Mouse (Mus musculus) adrenal gland, adult 8-10 months (tissue): ENCODE data around the gene Kansl3. TPM values are rescaled to one million over a fixed set of nuclear protein-coding genes. Genes with fewer than 3 reads are reported as not detected.
A peak's percentile ranks its signal among the peaks of the same experiment; 100 is the strongest.

Experiments used
- DNase-seq: peaks from one replicate; pipeline ENCODE4 v3.0.0; 2022
- total RNA-seq, 4 experiments: library from RNA; stranded (reverse); gene quantifications; 2 replicates each; pipeline ENCODE4 v1.2.4; 2022

Kansl3 gene
- total RNA-seq, 4 experiments from 2014 or later, result 86.5 to 139 (median 135) TPM

- DNase-seq, result no peak
Measured at GRCm38 (mm10) chr1:36321829-36322573, 47.0 kb downstream of the Kansl3 start.

DNA sequence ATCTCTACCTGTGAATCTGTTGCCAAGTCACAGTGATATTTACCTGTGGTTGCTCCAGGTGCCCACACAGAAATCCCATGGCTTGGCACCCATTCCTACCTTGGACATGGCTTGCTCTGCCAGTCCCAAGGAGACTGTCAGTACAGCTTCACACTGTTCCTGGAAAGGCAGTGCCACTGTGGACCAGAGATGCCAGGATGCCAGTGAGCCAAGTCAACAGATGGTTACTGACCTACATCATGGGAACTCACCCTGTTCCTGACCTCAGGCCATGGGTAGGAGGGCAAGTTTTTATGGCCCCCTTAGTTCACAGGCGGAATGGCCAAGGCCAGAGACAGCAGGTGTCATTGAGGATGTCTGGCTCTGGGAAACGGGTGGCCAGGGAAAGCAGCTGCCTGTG, 47.8 kb downstream of the Kansl3 start:
- DNase-seq, result no peak

- DNase-seq, result no peak
Measured at GRCm38 (mm10) chr1:36315776-36316100, 53.2 kb downstream of the Kansl3 start.

DNA sequence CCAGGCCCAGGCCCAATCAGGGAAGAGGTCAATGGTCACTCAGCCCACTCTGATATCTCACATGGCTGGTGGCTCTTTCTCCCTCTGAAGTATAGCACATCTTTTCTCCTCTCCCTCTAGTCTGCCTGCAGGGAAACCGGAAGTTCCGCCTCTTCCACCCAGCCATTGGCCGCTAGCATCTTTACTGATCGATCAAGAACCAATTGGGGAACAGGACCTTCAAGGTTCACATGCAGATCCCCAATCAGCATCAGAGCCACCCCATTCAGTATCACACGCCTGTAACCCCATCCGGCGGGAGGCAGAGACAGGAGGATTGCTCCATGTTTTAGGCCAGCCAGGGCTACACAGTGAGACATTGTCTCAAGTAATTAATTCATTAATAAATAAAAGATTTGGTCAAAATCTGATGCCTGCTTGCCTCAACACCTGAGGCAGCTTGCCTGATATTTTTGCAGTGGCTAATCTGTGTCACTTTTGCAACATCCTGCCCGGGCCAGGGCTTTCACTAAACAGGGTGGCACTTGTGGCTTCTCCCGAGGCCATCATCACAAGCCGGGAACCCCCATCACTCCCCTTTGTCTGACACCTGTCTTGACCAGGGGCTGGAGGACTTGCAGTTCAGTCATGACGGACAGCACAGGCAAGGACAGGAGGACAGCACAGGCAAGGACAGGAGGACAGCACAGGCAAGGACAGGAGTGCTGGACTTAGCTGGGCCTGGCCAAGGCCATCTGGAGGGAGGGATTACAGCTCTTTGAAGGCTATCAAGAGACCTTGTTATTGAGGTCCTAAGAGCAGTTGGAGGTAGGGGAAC, 53.8 kb downstream of the Kansl3 start:
- peak; percentile 73 for DNase-seq

DNA sequence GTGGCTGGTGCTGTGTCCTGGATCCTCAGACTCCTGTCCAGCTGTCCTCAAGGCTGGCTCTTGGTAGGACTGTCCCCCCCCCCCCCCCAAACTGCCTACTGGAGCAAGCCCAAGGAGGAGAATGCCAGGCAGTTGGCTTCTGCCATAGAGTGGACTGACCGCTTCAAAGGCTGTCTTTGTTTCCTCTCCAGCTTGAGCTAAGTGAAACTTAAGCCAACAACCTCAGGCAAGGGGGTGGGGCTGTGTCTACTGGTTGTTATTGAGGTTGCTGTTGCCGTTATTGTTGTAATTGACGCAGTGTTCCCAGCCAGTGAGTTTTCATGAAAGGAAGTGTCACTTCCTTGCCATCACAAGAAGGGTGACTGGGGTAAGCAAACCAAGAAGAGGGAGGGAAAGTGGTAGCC, 59.5 kb downstream of the Kansl3 start:
- no peak for DNase-seq

GRCm38 (mm10) chr1:36308966-36309475, 60.0 kb downstream of the Kansl3 start:
- no peak for DNase-seq

GRCm38 (mm10) chr1:36308451-36308901, 60.5 kb downstream of the Kansl3 start:
- DNase-seq, result no peak

DNA sequence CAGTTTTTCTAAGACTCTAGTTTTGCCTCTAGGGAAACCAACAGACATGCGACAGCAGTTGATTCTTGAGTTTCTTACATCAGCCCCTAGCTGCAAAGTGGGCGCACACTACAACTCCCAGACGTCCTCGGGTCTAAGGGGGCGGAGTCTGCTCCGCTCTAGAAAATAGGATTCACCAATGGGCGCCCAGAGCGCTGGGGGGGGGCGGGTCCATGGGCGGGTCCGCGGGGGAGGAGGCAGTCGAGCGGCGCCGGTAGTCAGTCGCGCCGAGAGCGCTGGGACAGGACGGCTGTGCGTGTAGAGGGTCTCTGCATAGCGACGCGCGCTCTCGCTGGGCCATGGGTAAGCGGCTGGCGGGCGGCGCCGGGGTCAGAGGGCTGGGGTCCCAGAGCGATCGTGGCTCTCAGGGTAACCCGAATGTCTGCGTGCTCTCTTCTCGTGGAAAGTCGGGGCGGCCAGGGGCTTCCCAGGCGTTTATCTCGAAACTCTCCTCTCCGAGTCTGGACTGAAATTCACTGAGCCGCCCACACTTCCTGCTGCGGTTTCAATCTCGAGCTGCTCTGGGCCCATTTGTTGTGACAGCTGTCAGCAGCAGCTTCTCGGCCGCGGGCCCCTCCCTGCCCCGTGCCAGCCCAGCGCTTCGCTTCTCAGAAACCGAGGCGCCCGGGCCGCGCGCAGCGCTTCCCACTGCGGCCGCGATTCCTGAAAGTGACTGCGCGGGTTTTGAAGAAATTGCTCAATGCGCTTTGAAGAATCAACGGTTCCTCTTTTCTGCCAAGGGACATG, 61.3 kb downstream of the Kansl3 start, which contains the start of gene Arid5a:
Arid5a (plus strand) TSS at position 239 of the 786 bp plus-strand sequence.
- peak; percentile 72 for DNase-seq

GRCm38 (mm10) chr1:36307121-36307494, 61.9 kb downstream of the Kansl3 start:
- DNase-seq, result no peak

- no peak for DNase-seq
Measured at GRCm38 (mm10) chr1:36306120-36306519, 62.9 kb downstream of the Kansl3 start.

GRCm38 (mm10) chr1:36304764-36305163, 64.2 kb downstream of the Kansl3 start:
- DNase-seq, result no peak

GRCm38 (mm10) chr1:36303381-36304320, 65.3 kb downstream of the Kansl3 start:
- peak; percentile 77 for DNase-seq

- no peak for DNase-seq
Measured at GRCm38 (mm10) chr1:36302957-36303356, 66.0 kb downstream of the Kansl3 start.

DNA sequence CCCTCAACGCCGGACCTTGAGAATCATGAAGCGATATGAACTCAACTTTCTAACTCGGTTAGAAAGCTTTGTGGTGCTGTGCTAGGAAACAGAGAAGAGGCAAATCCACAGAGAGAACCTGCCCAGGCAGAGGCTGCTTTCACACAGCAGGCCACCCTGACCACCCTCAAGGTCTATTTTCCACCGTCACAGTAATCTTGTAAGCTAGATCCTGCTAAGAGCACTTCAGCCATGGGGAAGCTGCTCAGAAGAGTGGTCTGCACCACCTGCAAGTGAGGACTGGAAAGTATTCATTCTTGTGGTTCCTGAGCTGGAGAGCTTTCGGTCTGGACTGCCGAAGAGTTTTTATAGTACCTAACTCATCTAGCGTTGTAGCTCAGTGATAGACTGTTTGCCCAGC, 66.7 kb downstream of the Kansl3 start:
- no peak for DNase-seq

GRCm38 (mm10) chr1:36300486-36300885, 68.5 kb downstream of the Kansl3 start:
- DNase-seq, result no peak

GRCm38 (mm10) chr1:36299676-36300075, 69.3 kb downstream of the Kansl3 start:
- no peak for DNase-seq

GRCm38 (mm10) chr1:36299126-36299525, 69.9 kb downstream of the Kansl3 start:
- DNase-seq, result no peak

DNA sequence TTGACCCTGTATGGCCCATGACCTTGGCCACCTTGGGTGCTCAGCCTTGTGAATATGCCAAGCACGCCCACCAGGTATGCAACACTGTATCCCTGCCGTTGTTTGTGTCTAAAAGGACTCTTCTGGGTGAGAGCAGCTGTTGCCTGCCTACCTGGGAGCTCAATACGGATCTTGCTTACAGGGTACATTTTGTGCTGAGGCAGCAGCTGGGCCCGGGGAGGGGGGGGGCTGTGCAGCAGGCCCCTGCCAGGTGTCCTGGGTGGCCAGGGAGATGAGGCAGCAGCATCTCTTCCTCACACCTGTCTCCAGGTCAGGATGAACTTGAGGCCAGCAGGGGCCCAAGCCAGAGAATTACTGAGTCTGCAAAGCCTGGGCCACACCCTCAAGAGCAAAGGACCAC, 70.9 kb downstream of the Kansl3 start:
- no peak for DNase-seq

- no peak for DNase-seq
Measured at GRCm38 (mm10) chr1:36296466-36297149, 72.4 kb downstream of the Kansl3 start.

GRCm38 (mm10) chr1:36294402-36294801, 74.6 kb downstream of the Kansl3 start:
- DNase-seq, result no peak

DNA sequence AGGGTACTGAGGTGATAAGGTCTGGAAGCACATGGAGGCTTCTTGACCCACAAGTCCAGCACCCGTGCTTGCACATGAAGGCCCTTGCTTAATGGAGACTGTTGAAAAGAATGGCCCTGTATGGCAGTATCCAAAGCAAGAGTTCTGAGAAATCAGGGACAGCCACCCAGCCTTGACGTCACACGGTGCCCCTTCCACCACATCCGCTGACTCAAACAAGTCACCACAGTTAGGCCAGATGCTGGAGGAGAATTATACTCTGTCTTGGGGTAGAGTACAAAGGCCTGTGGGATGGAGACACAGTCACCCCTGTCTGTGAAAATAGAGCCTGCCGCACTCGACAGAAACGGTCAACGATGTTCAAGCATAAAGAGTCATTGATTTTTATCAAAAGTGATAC, 75.5 kb downstream of the Kansl3 start:
- DNase-seq, result no peak
